Mouse (Mus musculus): ENCODE data around the gene Gpbar1. TPM values are rescaled to one million over a fixed set of nuclear protein-coding genes. Genes with fewer than 3 reads are reported as not detected.

Gene Gpbar1
- total RNA-seq, 2 experiments from 2014 or later = not detected

GRCm38 (mm10) chr1:74277041-74277440, 1.3 kb upstream of the Gpbar1 start:
- ATAC-seq (replicated peaks; ENCODE audit: poor library complexity, severe bottlenecking) = no peak

DNA sequence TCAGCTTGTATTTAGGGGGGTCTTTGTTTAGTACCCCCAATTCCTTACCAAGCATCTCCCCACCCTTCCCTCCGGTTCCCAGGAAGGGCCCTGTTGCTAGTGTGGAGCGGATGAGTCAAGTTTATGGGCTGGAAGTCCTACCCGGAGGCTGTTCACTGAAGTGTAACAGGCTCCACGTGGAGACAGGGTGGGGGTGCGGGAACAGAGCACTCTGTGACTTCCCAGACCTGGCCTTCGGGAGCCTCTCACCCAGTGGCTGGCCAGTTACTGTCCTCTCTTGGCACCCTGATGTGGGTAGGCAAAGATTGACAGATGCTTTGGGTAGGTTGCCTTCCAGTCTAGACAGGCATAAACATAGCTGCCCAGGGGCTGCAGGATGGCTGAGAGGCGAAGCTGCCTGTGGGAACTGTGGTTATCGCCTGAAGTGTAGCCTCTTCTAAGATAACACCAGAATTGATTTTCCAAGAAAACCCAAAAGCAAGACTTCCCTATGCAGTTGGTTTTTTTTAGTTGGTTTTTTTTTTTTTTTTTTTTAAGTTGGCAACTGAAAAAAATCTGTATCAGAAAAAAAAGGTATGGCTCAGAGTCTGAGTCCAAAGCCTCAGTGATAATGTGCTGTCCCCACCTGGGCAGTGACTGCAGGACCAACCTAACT, 340 bp upstream of the Gpbar1 start:
- ATAC-seq (replicated peaks; ENCODE audit: poor library complexity, severe bottlenecking) = no peak

GRCm38 (mm10) chr1:74278988-74279387, 638 bp downstream of the Gpbar1 start:
- peak; percentile 8; the same call in 1 of the 2 replicates for ATAC-seq (replicated peaks; ENCODE audit: poor library complexity, severe bottlenecking)

DNA sequence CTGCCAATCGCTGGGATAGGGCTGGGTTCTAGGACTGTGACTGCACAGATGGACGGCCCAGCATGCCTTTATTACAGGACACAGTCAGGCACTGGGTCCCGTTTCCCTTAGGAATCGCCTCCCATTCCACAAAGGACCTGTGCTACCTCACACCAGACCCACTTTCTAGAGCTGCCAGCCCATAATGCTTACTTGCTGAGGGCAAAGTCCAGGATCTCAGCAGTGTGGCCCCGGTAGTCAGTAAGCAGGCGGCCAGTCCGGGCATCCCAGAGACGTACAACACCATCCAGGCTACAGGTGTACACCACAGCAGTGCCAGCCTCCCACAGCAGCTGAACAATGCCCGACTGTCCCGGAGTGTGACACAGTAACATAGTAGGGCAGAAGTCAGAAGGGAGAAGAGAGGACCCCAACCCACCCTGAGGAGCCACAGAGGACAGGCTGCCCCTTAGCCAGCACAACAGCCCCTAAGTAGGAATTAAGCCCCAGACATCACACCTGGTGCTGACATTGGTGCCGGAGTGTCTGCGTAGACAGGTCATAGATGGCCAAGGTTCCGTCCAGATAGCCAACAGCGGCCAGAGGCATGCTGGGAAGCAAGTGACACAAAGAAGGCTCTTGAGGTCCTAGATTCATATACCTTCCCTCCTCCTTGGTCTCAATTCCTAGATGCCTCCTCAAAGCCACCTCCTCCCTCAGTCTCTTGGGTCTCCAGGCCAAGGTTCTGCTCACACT, 2.4 kb downstream of the Gpbar1 start:
- no peak for ATAC-seq (replicated peaks; ENCODE audit: poor library complexity, severe bottlenecking)

DNA sequence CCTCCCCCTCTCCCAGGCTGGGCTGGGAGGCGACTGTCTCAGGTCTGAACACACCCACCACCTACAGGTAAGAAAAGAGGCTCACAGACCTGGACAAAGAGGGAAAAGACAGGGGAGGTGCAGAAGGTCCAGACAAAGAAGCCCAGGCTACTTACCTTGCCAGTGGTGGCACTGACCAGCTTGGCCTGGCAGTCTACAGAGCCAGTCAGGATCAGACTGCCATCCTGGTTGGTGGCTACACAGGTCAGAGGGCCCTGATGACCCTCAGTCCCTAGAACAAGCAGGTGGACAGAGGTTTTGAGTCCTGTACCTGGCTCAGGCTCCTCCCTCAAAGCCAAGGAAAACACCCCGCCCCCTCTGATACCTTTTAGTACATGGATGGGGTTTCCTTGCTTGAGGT, 3.0 kb downstream of the Gpbar1 start:
- ATAC-seq (replicated peaks; ENCODE audit: poor library complexity, severe bottlenecking) = no peak

- no peak for ATAC-seq (replicated peaks; ENCODE audit: poor library complexity, severe bottlenecking)
These were observed 3.5 kb downstream of the Gpbar1 start for GRCm38 (mm10) chr1:74281886-74282285.

GRCm38 (mm10) chr1:74282896-74283625, 4.7 kb downstream of the Gpbar1 start:
- ATAC-seq (replicated peaks; ENCODE audit: poor library complexity, severe bottlenecking) = no peak

DNA sequence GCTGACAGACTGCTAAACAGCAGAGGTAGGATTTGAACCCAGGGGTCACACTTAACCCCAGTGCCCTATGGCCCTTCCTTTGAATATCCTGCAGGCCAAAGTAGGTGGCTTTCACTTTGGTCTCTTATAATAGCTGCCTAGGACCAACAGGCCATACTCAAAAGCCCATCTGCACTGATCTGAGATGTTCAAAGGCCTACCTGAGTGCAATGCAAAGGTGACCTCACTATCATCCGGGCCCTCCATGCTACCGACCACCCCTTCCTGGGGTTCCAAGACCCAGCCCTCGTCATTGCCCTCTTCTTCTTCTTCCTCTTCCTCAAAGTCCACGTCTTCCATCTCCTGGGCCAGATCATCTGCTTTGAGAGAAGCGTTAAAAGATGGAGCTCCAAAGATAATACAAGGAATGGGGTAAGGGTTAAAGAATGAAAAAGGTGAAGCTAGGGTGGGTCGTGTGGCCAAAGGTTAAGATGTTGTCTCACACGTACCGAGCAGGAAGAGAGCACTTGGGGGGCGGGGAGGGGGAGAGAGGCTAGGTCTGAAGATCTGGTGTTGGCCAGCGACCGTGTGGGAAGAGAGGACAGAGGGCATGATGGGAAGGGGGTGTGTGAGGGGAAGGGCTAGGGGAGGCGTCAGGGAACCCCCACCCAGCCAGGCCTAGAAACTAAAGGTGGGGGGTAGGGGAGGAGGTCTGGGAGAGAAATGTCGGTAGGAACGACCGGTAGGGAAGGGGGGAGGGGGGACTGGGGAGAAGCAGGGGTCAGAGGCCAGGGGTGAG, 5.5 kb downstream of the Gpbar1 start:
- peak; percentile 45 for ATAC-seq (replicated peaks; ENCODE audit: poor library complexity, severe bottlenecking)

- ATAC-seq (replicated peaks; ENCODE audit: poor library complexity, severe bottlenecking) = peak; percentile 81
These were observed 6.3 kb downstream of the Gpbar1 start, which contains the start of the genes Aamp and Pnkd for GRCm38 (mm10) chr1:74284543-74285160. Aamp (minus strand) TSS chr1:74284738. Pnkd (plus strand) TSS chr1:74284930.

DNA sequence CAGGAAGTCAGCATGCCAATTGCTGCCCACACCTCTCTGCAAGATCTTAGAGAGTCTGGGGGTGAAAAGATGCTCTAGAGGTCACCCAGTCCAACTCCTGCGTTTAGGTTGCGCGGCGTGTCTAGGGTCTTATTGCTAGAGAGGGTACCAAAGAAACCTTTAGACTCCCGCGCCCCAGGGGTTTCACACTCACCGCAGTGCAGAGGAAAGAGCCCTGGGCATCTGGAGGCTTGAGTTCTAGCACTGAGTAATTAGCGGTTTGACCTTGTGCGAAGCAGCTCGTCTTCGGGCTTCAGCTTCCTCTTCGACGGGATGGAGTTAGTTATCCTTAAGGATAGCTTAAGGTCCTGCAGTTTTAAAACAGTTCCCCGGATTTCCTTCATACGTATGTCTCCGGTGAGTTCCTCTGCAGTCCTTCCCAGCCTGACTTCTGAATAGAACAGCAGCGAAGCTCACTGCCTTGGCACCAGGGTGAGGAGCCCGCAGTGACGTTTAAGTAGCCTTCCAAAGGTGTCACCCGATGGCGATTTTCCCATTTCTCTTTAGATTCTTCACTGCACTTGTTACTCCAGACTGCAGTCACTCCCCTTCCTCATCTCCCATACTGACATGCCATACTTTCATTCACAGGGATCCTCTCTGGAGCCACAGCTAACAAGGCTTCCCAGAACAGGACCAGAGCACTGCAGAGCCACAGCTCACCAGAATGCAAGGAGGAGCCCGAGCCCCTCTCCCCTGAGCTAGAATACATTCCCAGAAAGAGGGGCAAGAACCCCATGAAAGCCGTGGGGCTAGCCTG, 7.1 kb downstream of the Gpbar1 start:
- ATAC-seq (replicated peaks; ENCODE audit: poor library complexity, severe bottlenecking) = peak; percentile 1

DNA sequence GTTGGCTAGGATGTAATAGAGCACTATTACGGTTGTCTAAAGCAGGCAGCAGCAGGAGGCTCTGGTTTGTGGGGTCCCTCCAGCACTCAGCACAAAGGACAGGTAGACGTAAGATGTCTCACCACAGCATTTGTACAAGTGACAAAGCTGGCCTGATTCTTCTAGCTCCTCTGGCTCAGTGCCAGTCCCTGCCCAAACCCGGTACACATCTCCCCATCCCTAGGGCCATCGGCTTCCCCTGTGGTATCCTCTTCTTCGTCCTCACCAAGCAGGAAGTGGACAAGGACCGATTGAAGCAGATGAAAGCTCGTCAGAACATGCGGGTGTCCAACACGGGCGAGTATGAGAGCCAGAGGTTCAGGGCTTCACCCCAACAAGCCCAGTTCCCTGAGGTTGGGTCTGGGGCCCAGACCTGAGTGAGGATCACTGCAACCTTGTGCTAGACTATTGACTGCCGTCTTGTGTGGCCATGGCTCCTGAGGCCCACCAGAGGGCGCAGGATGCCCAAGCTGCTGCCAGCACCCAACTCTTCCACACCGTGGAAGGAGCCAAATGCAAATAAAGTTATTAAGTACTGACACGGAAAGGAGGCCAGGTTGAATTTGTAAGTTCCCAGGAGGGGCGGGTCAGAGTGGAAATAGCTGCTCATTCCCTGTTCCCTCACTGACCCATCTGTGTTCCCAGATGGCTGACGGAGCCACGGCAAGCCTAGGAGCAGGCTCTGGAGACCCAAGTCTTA, 8.7 kb downstream of the Gpbar1 start:
- ATAC-seq (replicated peaks; ENCODE audit: poor library complexity, severe bottlenecking) = peak; percentile 30

DNA sequence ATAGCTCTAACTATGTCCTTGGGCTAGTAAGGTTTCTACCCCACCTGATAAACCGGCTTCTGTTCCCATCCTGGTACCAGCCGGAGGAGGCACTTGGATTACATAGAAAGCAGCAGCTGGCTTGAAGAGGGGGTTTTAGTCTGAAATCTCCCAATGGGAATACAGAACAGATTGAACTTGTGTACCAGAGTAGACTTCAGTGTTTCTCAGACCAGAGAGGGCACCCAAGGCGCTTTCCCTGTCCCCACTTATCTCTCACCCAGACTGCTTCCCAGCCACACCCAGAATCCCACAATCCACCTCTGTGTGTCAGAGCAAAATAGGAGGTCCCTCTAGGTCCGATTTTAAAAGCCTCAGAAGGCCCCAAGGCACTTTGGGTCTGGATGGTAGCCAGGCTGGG, 10.0 kb downstream of the Gpbar1 start:
- no peak for ATAC-seq (replicated peaks; ENCODE audit: poor library complexity, severe bottlenecking)

- ATAC-seq (replicated peaks; ENCODE audit: poor library complexity, severe bottlenecking) = no peak
These were observed 10.9 kb downstream of the Gpbar1 start for GRCm38 (mm10) chr1:74289248-74289647.

DNA sequence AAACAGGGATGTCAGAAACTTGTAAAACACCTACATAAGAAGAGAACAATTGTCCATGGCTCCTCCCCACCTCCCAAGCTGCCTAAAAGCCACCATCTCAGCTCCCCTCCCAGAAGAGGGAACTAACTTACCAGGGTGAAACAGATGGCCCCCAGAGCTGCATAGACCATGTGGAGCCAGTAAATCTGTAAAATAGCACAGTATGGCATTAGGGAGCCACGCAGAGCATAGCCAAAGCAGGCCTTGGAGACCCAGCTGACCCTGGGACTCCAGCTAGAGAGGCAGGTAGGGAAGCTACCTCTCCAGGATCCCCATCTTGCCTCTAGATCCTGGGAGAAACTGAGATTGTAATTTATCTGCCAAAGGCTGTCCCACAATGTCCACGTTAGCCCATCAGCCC, 11.4 kb downstream of the Gpbar1 start:
- ATAC-seq (replicated peaks; ENCODE audit: poor library complexity, severe bottlenecking) = no peak

GRCm38 (mm10) chr1:74290141-74290540, 11.8 kb downstream of the Gpbar1 start:
- no peak for ATAC-seq (replicated peaks; ENCODE audit: poor library complexity, severe bottlenecking)

GRCm38 (mm10) chr1:74292331-74293020, 14.1 kb downstream of the Gpbar1 start:
- ATAC-seq (replicated peaks; ENCODE audit: poor library complexity, severe bottlenecking) = no peak

- ATAC-seq (replicated peaks; ENCODE audit: poor library complexity, severe bottlenecking) = no peak
These were observed 15.1 kb downstream of the Gpbar1 start for GRCm38 (mm10) chr1:74293306-74293960.

Data from granulocyte monocyte progenitor cell, adult 5-6 weeks (primary cell).